Mouse (Mus musculus) liver, postnatal 0 days (tissue): ENCODE data around the gene R3hdm2.

Experiments used
- CTCF ChIP-seq: sonication (generic); IDR thresholded peaks from 2 replicates; pipeline ENCODE4 v1.5.1; 2016; ENCODE audit warnings: antibody characterized with exemption, low read depth
- EP300 ChIP-seq: IDR thresholded peaks from 2 replicates; pipeline ENCODE4 v1.6.1; 2016; ENCODE audit warnings: antibody characterized with exemption, low read depth, mild to moderate bottlenecking

- TF ChIP-seq CTCF (no peak), EP300 (no peak)
Measured at GRCm38 (mm10) chr10:127522088-127522581, 142.0 kb downstream of the R3hdm2 start, which contains the start of gene Shmt2.
